Mouse (Mus musculus): ENCODE results near the gene Sp2. TPM values are rescaled to one million over a fixed set of nuclear protein-coding genes. Genes with fewer than 3 reads are reported as not detected.

Gene Sp2
- polyA plus RNA-seq, 1 experiment from 2014 or later = 15.8 TPM

GRCm38 (mm10) chr11:96978401-96979246, 4.1 kb downstream of the Sp2 start:
- Histone ChIP-seq H3K9me3 (replicated peaks; ENCODE audit: control insufficient read depth, low read length) (no peaks in the 10 kb centered on the region), H3K9ac (replicated peaks; ENCODE audit: low read length) (peak overlapping the region; percentile 59), H3K27me3 (ENCODE audit: control insufficient read depth, insufficient read depth, low read length) (no peaks in the 10 kb centered on the region), H3K36me3 (replicated peaks; ENCODE audit: control insufficient read depth, insufficient read depth, low read depth, low read length) (no peaks in the 10 kb centered on the region), H3K4me1 (ENCODE audit: control insufficient read depth, insufficient read depth, low read length) (no peaks in the 10 kb centered on the region), H3K4me3 (ENCODE audit: low read depth, low read length) (peak overlapping the region; percentile 34), H3K27ac (replicated peaks; ENCODE audit: low read depth, low read length) (peak overlapping the region; percentile 53), H3K4me2 (ENCODE audit: low read depth, low read length) (peak overlapping the region; percentile 42)
- WGBS = 29% methylated on average over 17 of the region's 17 CpGs
- ATAC-seq (replicated peaks; ENCODE audit: insufficient number of reproducible peaks, low FRiP score, low TSS enrichment, low read depth) (no peak), DNase-seq (ENCODE audit: low spot score) (no peak)

DNA sequence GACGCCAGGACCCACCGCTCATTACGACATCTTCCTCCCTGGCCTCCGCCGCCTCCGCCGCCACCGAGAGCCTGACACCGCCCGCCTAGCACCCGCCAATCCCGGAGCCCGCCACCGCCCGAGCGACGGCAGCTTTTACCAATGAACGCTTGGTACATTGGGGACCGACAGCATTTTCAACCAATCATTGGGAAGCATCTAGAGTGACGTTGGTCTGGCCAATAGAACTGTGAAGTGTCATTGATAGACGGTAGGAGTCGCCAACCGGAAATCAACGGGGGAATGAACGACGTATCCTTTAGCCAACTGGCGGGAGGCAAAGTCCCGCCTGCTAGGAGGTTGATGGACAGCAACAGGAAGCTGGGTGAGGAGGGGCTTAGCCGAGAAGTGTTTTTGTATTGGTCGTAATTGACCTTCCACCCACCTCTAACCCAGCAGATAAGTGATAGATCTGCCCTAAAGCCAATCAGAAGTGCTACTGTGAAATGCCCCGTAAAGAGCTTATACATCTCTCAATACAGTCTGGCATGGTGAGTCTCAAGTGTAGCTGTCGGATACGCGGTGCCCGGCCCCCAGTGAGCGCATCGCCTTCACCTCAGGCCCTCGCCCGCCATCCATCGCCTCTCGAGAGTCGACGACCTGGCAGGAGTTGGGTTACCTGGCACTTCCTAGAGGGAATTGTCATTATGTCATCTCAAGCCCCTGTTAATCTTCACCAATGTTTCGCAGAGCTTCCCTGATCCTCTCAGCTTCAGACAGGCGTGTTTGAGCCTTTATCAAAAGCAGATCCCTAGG, 5.0 kb downstream of the Sp2 start:
- Histone ChIP-seq H3K27me3 (ENCODE audit: control insufficient read depth, insufficient read depth, low read length) (no peaks in the 10 kb centered on the region), H3K4me3 (ENCODE audit: low read depth, low read length) (peak overlapping the region; percentile 79), H3K36me3 (replicated peaks; ENCODE audit: control insufficient read depth, insufficient read depth, low read depth, low read length) (no peaks in the 10 kb centered on the region), H3K9me3 (replicated peaks; ENCODE audit: control insufficient read depth, low read length) (no peaks in the 10 kb centered on the region), H3K4me2 (ENCODE audit: low read depth, low read length) (peak overlapping the region; percentile 42), H3K27ac (replicated peaks; ENCODE audit: low read depth, low read length) (peak overlapping the region; percentile 84), H3K4me1 (ENCODE audit: control insufficient read depth, insufficient read depth, low read length) (no peaks in the 10 kb centered on the region), H3K9ac (replicated peaks; ENCODE audit: low read length) (peak overlapping the region; percentile 93)
- DNase-seq (ENCODE audit: low spot score) = peak; percentile 100
- peak; percentile 94 for ATAC-seq (replicated peaks; ENCODE audit: insufficient number of reproducible peaks, low FRiP score, low TSS enrichment, low read depth)
- WGBS = under 1% methylated on average over 45 of the region's 45 CpGs

- Histone ChIP-seq H3K4me3 (ENCODE audit: low read depth, low read length) (peak overlapping the region; percentile 79), H3K4me2 (ENCODE audit: low read depth, low read length) (peak overlapping the region; percentile 67), H3K36me3 (replicated peaks; ENCODE audit: control insufficient read depth, insufficient read depth, low read depth, low read length) (no peaks in the 10 kb centered on the region), H3K27me3 (ENCODE audit: control insufficient read depth, insufficient read depth, low read length) (no peaks in the 10 kb centered on the region), H3K9ac (replicated peaks; ENCODE audit: low read length) (peak overlapping the region; percentile 93), H3K4me1 (ENCODE audit: control insufficient read depth, insufficient read depth, low read length) (no peaks in the 10 kb centered on the region), H3K9me3 (replicated peaks; ENCODE audit: control insufficient read depth, low read length) (no peaks in the 10 kb centered on the region), H3K27ac (replicated peaks; ENCODE audit: low read depth, low read length) (peak overlapping the region; percentile 84)
- DNase-seq (ENCODE audit: low spot score) = peak; percentile 90
- WGBS = 1% methylated on average over 46 of the region's 50 CpGs
- peak; percentile 35 for ATAC-seq (replicated peaks; ENCODE audit: insufficient number of reproducible peaks, low FRiP score, low TSS enrichment, low read depth)
Measured at GRCm38 (mm10) chr11:96976911-96977591, 5.7 kb downstream of the Sp2 start.

DNA sequence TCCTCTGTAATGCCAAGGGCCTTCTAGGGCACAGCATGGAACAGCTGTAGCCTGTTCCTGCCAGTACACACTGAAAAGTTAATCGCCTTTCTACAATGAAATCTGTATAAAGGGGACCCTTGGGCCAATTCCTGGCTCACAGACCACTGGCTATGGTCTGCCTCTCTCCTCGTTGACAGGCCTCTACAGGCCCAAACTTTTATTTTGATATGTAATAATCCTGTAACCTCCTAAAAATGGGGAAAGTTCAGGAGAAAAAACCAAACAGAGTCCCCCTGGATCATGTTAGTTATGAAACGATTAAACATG, 6.4 kb downstream of the Sp2 start:
- ATAC-seq (replicated peaks; ENCODE audit: insufficient number of reproducible peaks, low FRiP score, low TSS enrichment, low read depth) = no peak
- H3K4me3 ChIP-seq (ENCODE audit: low read depth, low read length) = peak overlapping the region; percentile 79
- peak overlapping the region; percentile 67 for H3K4me2 ChIP-seq (ENCODE audit: low read depth, low read length)
- H3K9ac ChIP-seq (replicated peaks; ENCODE audit: low read length) = peak overlapping the region; percentile 93
- no peaks in the 10 kb centered on the region for H3K27me3 ChIP-seq (ENCODE audit: control insufficient read depth, insufficient read depth, low read length)
- no peak for DNase-seq (ENCODE audit: low spot score)
- peak overlapping the region; percentile 84; the same call in 1 of the 2 replicates for H3K27ac ChIP-seq (replicated peaks; ENCODE audit: low read depth, low read length)
- WGBS = 54% methylated on average over 3 of the region's 3 CpGs
- H3K36me3 ChIP-seq (replicated peaks; ENCODE audit: control insufficient read depth, insufficient read depth, low read depth, low read length) = no peaks in the 10 kb centered on the region
- no peaks in the 10 kb centered on the region for H3K4me1 ChIP-seq (ENCODE audit: control insufficient read depth, insufficient read depth, low read length)
- H3K9me3 ChIP-seq (replicated peaks; ENCODE audit: control insufficient read depth, low read length) = no peaks in the 10 kb centered on the region

GRCm38 (mm10) chr11:96975511-96976378, 7.0 kb downstream of the Sp2 start:
- no peaks in the 10 kb centered on the region for H3K36me3 ChIP-seq (replicated peaks; ENCODE audit: control insufficient read depth, insufficient read depth, low read depth, low read length)
- peak overlapping the region; percentile 67 for H3K4me2 ChIP-seq (ENCODE audit: low read depth, low read length)
- H3K4me3 ChIP-seq (ENCODE audit: low read depth, low read length) = peak overlapping the region; percentile 79; the same call in 1 of the 2 replicates
- H3K9ac ChIP-seq (replicated peaks; ENCODE audit: low read length) = no peak overlapping the region
- H3K27ac ChIP-seq (replicated peaks; ENCODE audit: low read depth, low read length) = no peak overlapping the region
- H3K4me1 ChIP-seq (ENCODE audit: control insufficient read depth, insufficient read depth, low read length) = no peaks in the 10 kb centered on the region
- no peaks in the 10 kb centered on the region for H3K9me3 ChIP-seq (replicated peaks; ENCODE audit: control insufficient read depth, low read length)
- no peaks in the 10 kb centered on the region for H3K27me3 ChIP-seq (ENCODE audit: control insufficient read depth, insufficient read depth, low read length)
- no peak for ATAC-seq (replicated peaks; ENCODE audit: insufficient number of reproducible peaks, low FRiP score, low TSS enrichment, low read depth)
- 79% methylated on average over 10 of the region's 10 CpGs for WGBS
- DNase-seq (ENCODE audit: low spot score) = no peak

DNA sequence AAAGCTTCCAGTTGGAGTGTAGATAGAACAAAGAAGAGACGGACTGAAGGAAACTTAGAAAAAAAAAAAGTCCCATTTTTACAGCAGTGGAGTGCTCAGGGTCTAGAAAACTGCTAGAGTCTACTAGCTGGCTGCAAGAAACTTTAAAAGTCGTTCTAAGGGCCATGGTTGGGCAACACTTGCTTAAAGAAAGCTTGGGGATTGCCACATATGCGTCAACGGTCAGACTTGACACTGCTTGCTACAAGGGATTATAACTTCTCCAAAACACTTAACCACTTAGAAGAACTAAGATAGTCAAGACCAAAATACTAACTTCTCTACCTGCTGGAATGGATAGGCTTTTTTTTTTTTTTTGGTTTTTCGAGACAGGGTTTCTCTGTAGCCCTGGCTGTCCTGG, 7.9 kb downstream of the Sp2 start:
- Histone ChIP-seq H3K9ac (replicated peaks; ENCODE audit: low read length) (no peak overlapping the region), H3K4me1 (ENCODE audit: control insufficient read depth, insufficient read depth, low read length) (no peaks in the 10 kb centered on the region; the same call in 1 of the 2 replicates), H3K36me3 (replicated peaks; ENCODE audit: control insufficient read depth, insufficient read depth, low read depth, low read length) (no peaks in the 10 kb centered on the region), H3K4me2 (ENCODE audit: low read depth, low read length) (no peak overlapping the region), H3K27me3 (ENCODE audit: control insufficient read depth, insufficient read depth, low read length) (no peaks in the 10 kb centered on the region), H3K27ac (replicated peaks; ENCODE audit: low read depth, low read length) (no peak overlapping the region), H3K9me3 (replicated peaks; ENCODE audit: control insufficient read depth, low read length) (no peaks in the 10 kb centered on the region), H3K4me3 (ENCODE audit: low read depth, low read length) (no peak overlapping the region)
- WGBS = 81% methylated on average over 5 of the region's 5 CpGs
- ATAC-seq (replicated peaks; ENCODE audit: insufficient number of reproducible peaks, low FRiP score, low TSS enrichment, low read depth) (no peak), DNase-seq (ENCODE audit: low spot score) (no peak)

DNA sequence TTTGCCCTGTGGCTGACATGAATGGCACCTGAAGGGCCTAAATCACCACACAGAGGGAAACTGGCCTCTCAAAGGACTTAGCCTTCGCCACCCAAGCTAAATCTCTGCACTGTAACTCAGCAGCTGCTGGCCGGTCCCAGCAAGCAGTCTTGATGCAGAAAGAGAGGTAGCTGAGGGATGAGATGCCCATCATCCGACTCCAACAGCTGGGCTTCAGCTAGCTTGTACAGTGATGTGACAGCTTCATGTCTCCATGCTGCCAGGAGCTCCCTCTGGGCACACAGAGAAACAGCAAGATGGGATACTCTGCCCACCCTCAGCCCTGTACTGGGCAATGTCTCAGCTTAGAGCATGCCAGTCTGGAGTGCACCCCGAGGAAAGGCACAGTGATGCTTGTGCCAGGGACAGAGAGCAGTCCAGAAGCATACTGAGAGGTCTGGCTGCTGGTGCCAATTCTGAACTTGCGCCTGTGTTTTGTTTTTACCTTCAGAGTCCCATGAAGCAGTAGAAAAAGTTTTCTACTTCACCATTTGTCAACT, 9.3 kb downstream of the Sp2 start:
- 85% methylated on average over 5 of the region's 5 CpGs for whole genome bisulfite sequencing
- Histone ChIP-seq H3K4me1 (ENCODE audit: control insufficient read depth, insufficient read depth, low read length) (no peaks in the 10 kb centered on the region; the same call in 1 of the 2 replicates), H3K9ac (replicated peaks; ENCODE audit: low read length) (no peak overlapping the region; the same call in 1 of the 2 replicates), H3K36me3 (replicated peaks; ENCODE audit: control insufficient read depth, insufficient read depth, low read depth, low read length) (no peaks in the 10 kb centered on the region), H3K9me3 (replicated peaks; ENCODE audit: control insufficient read depth, low read length) (no peaks in the 10 kb centered on the region), H3K4me2 (ENCODE audit: low read depth, low read length) (no peak overlapping the region), H3K4me3 (ENCODE audit: low read depth, low read length) (no peak overlapping the region), H3K27me3 (ENCODE audit: control insufficient read depth, insufficient read depth, low read length) (no peaks in the 10 kb centered on the region), H3K27ac (replicated peaks; ENCODE audit: low read depth, low read length) (no peak overlapping the region)
- ATAC-seq (replicated peaks; ENCODE audit: insufficient number of reproducible peaks, low FRiP score, low TSS enrichment, low read depth) = no peak
- no peak for DNase-seq (ENCODE audit: low spot score)
